8 mouse cellular contexts compared by ENCODE assay signal in the genomic region with DNA sequence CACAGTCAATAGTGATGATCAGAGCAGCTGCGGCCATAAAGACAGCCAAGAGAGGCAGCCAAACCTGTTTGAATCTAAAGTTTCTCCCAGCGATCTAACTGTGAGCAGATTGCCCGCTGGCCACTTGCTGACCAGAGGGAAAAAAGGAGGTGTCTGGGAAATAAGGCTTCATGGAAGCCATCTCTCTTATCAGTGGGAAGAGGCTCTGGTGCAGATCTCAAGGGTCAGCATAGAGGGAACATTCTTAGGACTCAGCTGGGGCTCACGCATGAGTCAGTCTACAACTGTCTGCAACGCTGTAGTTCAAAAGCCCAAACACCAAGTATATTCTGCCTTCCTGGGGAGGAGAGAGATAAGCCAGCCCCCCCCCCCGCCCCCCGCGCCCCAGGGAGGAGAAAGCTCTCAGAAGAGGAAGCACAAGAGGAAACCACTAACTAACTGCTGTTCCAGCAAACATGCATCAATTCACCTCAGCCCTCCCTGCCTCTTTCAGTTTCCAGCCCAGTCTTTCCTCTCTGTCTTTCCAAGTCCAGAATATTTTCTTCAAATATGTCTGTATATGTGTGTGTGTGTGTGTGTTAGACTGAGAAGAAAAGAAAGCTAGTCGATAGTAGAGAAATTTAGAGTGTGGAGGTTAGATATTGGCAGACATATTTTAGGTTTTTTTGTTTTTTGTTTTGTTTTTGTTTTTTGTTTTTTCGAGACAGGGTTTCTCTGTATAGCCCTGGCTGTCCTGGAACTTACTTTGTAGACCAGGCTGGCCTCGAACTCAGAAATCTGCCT. TPM values are rescaled to one million over a fixed set of nuclear protein-coding genes. Genes with fewer than 3 reads are reported as not detected.
DNase-seq lines count a peak whose midpoint lies in the region; ATAC-seq and TF ChIP-seq lines count a peak whose summit lies in the region.

No protein-coding gene starts in this region.

- TF ChIP-seq POLR2A in small intestine, adult 2 months (IDR thresholded peaks at IDR 0.05; ENCODE audit: low read depth, low read length), result no peak; the same call in 1 of the 2 replicates

- no peak for ATAC-seq in erythroblast, adult 5-6 weeks (replicated peaks; ENCODE audit: low FRiP score, poor library complexity, severe bottlenecking)
- no peak for ATAC-seq in heart, embryonic 13.5 days (ENCODE audit: extremely low read depth, insufficient number of reproducible peaks, low FRiP score, low TSS enrichment)
- no peak for ATAC-seq in limb, embryonic 11.5 days (ENCODE audit: insufficient number of reproducible peaks, low FRiP score, low TSS enrichment, low read depth)

- peak overlapping the region; percentile 95 for H3K4me2 ChIP-seq in heart, embryonic 13.5 days
- H3K4me2 ChIP-seq in limb, embryonic 11.5 days (ENCODE audit: low read depth, severe bottlenecking), result no peak overlapping the region; the same call in 1 of the 2 replicates

- WGBS in heart, embryonic 13.5 days, result 19% methylated on average over 11 of the region's 11 CpGs
- WGBS in limb, embryonic 11.5 days, result 38% methylated on average over 11 of the region's 11 CpGs
- WGBS in small intestine, adult 2 months, result 8% methylated on average over 11 of the region's 11 CpGs

- no peaks in the 10 kb centered on the region for H3K9me3 ChIP-seq in erythroblast, embryonic 14.5 days (ENCODE audit: control insufficient read depth, low read length)
- no peaks in the 10 kb centered on the region for H3K9me3 ChIP-seq in heart, embryonic 13.5 days
- H3K9me3 ChIP-seq in limb, embryonic 11.5 days (ENCODE audit: control insufficient read depth, low read length), result no peaks in the 10 kb centered on the region

- DNase-seq in CD4-positive, CD25-positive, alpha-beta regulatory T cell, adult 2 months (ENCODE audit: low read depth, low spot score), result peak; percentile 69
- DNase-seq in limb, embryonic 11.5 days (ENCODE audit: low spot score), result no peak
- DNase-seq in natural killer cell, adult 2 months (ENCODE audit: low spot score in 2 of 2), result no peak
- DNase-seq in gastrocnemius, postnatal 36 days, result no peak

- intact Hi-C loops in gastrocnemius, postnatal 36 days (cut with DNase I), result no loop called here

- H3K9ac ChIP-seq in heart, embryonic 13.5 days, result peak overlapping the region; percentile 70
- peak overlapping the region; percentile 38 for H3K9ac ChIP-seq in limb, embryonic 11.5 days (ENCODE audit: low read length)

- peak overlapping the region; percentile 46 for H3K4me3 ChIP-seq in erythroblast, embryonic 14.5 days (replicated peaks)
- peak overlapping the region; percentile 20 for H3K4me3 ChIP-seq in heart, embryonic 13.5 days
- no peak overlapping the region for H3K4me3 ChIP-seq in limb, embryonic 11.5 days (ENCODE audit: low read depth, low read length)
- H3K4me3 ChIP-seq in small intestine, adult 2 months (ENCODE audit: low read depth, low read length), result peak overlapping the region; percentile 27

- peaks cover 94% of the 10 kb centered on the region for H3K4me1 ChIP-seq in erythroblast, embryonic 14.5 days (ENCODE audit: control insufficient read depth)
- H3K4me1 ChIP-seq in heart, embryonic 13.5 days, result peaks cover 74% of the 10 kb centered on the region
- H3K4me1 ChIP-seq in limb, embryonic 11.5 days (ENCODE audit: control insufficient read depth, insufficient read depth, low read length), result peaks cover 28% of the 10 kb centered on the region
- H3K4me1 ChIP-seq in small intestine, adult 2 months (ENCODE audit: control insufficient read depth, insufficient read depth, insufficient read length, low read length), result peaks cover 32% of the 10 kb centered on the region

- H3K27ac ChIP-seq in heart, embryonic 13.5 days (replicated peaks), result peak overlapping the region; percentile 99
- H3K27ac ChIP-seq in limb, embryonic 11.5 days (replicated peaks; ENCODE audit: low read depth, low read length), result no peak overlapping the region
- peak overlapping the region; percentile 97 for H3K27ac ChIP-seq in small intestine, adult 2 months (ENCODE audit: insufficient read depth, low read depth, low read length)

- H3K36me3 ChIP-seq in erythroblast, embryonic 14.5 days (ENCODE audit: control insufficient read depth), result peaks cover 13% of the 10 kb centered on the region
- peaks cover 14% of the 10 kb centered on the region for H3K36me3 ChIP-seq in heart, embryonic 13.5 days
- peaks cover 5% of the 10 kb centered on the region for H3K36me3 ChIP-seq in limb, embryonic 11.5 days (ENCODE audit: control insufficient read depth, insufficient read depth, low read length)
- peaks cover 12% of the 10 kb centered on the region for H3K36me3 ChIP-seq in small intestine, adult 2 months (ENCODE audit: control insufficient read depth, insufficient read depth, low read length)

- no peaks in the 10 kb centered on the region for H3K27me3 ChIP-seq in erythroblast, embryonic 14.5 days (ENCODE audit: control insufficient read depth)
- H3K27me3 ChIP-seq in heart, embryonic 13.5 days (replicated peaks), result no peaks in the 10 kb centered on the region
- no peaks in the 10 kb centered on the region for H3K27me3 ChIP-seq in limb, embryonic 11.5 days (ENCODE audit: control insufficient read depth, insufficient read depth, low read length)
- H3K27me3 ChIP-seq in small intestine, adult 2 months (ENCODE audit: control insufficient read depth, insufficient read depth, low read length), result no peaks in the 10 kb centered on the region

- TF ChIP-seq CTCF in small intestine, adult 2 months (IDR thresholded peaks at IDR 0.05; ENCODE audit: extremely low read depth, insufficient read length, insufficient replicate concordance, low read depth, low read length), result no peak

RNA-seq across cellular contexts. Expression of gene Clic1, which starts 1.4 kb away (rescaled TPM):
- 5.1 and 6.0 TPM in 2 replicates for polyA plus RNA-seq in erythroblast, embryonic 14.5 days (2012)
- total RNA-seq in erythroblast, adult 5-6 weeks (2015; ENCODE audit: low replicate concordance), result 74.6 and 85.9 TPM in 2 replicates
- 66.9 and 68.8 TPM in 2 replicates for total RNA-seq in erythroblast, adult 5-6 weeks (2017; ENCODE audit: low replicate concordance)
- 351 and 389 TPM in 2 replicates for polyA plus RNA-seq in heart, embryonic 13.5 days (2015; fragmentation: Nextera tagmentation; extraction: Ambion mirVana)
- polyA plus RNA-seq in limb, embryonic 11.5 days (2014; fragmentation: Nextera tagmentation; extraction: Ambion mirVana), result 52.1 and 76.7 TPM in 2 replicates
- polyA plus RNA-seq in small intestine, adult 2 months (2012; rRNA removed), result 134 and 219 TPM in 2 replicates
- 10 to 100 TPM; 10.9 to 12.0 TPM for total RNA-seq in gastrocnemius, postnatal 36 days (2021)

RNA-seq across cellular contexts. Expression of gene Msh5, which starts 1.8 kb away (rescaled TPM):
- 0.90 and 1.3 TPM in 2 replicates for polyA plus RNA-seq in erythroblast, embryonic 14.5 days (2012)
- 0.38 and 1.5 TPM in 2 replicates for total RNA-seq in erythroblast, adult 5-6 weeks (2015; ENCODE audit: low replicate concordance)
- 5.7 and 8.8 TPM in 2 replicates for total RNA-seq in erythroblast, adult 5-6 weeks (2017; ENCODE audit: low replicate concordance)
- polyA plus RNA-seq in heart, embryonic 13.5 days (2015; fragmentation: Nextera tagmentation; extraction: Ambion mirVana), result 4.0 and 4.1 TPM in 2 replicates
- 3.5 and 3.7 TPM in 2 replicates for polyA plus RNA-seq in limb, embryonic 11.5 days (2014; fragmentation: Nextera tagmentation; extraction: Ambion mirVana)
- polyA plus RNA-seq in small intestine, adult 2 months (2012; rRNA removed), result 2.2 and 2.3 TPM in 2 replicates
- under 1 TPM; 0.20 to 0.35 TPM for total RNA-seq in gastrocnemius, postnatal 36 days (2021)

RNA-seq across cellular contexts. Expression of gene Ddah2, which starts 10.5 kb away (rescaled TPM):
- polyA plus RNA-seq in erythroblast, embryonic 14.5 days (2012), result 0.78 and 0.92 TPM in 2 replicates
- total RNA-seq in erythroblast, adult 5-6 weeks (2015; ENCODE audit: low replicate concordance), result 1.0 and 1.7 TPM in 2 replicates
- 2.2 TPM in 1 of 2 replicates, not detected in the other for total RNA-seq in erythroblast, adult 5-6 weeks (2017; ENCODE audit: low replicate concordance)
- polyA plus RNA-seq in heart, embryonic 13.5 days (2015; fragmentation: Nextera tagmentation; extraction: Ambion mirVana), result 194 and 207 TPM in 2 replicates
- polyA plus RNA-seq in limb, embryonic 11.5 days (2014; fragmentation: Nextera tagmentation; extraction: Ambion mirVana), result 553 and 582 TPM in 2 replicates
- 8.5 and 14.5 TPM in 2 replicates for polyA plus RNA-seq in small intestine, adult 2 months (2012; rRNA removed)
- 1 to 10 TPM; 8.4 to 8.9 TPM for total RNA-seq in gastrocnemius, postnatal 36 days (2021)

RNA-seq across cellular contexts. Expression of gene Ly6g6c, which starts 16.8 kb away (rescaled TPM):
- not detected in 2 replicates for polyA plus RNA-seq in erythroblast, embryonic 14.5 days (2012)
- total RNA-seq in erythroblast, adult 5-6 weeks (2015; ENCODE audit: low replicate concordance), result not detected in 2 replicates
- total RNA-seq in erythroblast, adult 5-6 weeks (2017; ENCODE audit: low replicate concordance), result not detected in 2 replicates
- not detected in 2 replicates for polyA plus RNA-seq in heart, embryonic 13.5 days (2015; fragmentation: Nextera tagmentation; extraction: Ambion mirVana)
- polyA plus RNA-seq in limb, embryonic 11.5 days (2014; fragmentation: Nextera tagmentation; extraction: Ambion mirVana), result 0.16 TPM in 1 of 2 replicates, not detected in the other
- polyA plus RNA-seq in small intestine, adult 2 months (2012; rRNA removed), result 9.3 and 9.9 TPM in 2 replicates
- total RNA-seq in gastrocnemius, postnatal 36 days (2021), result not detected

RNA-seq across cellular contexts. Expression of gene Mpig6b, which starts 17.6 kb away (rescaled TPM):
- polyA plus RNA-seq in erythroblast, embryonic 14.5 days (2012), result 0.05 TPM in 1 of 2 replicates, not detected in the other
- total RNA-seq in erythroblast, adult 5-6 weeks (2015; ENCODE audit: low replicate concordance), result 0.42 TPM in 1 of 2 replicates, not detected in the other
- not detected in 2 replicates for total RNA-seq in erythroblast, adult 5-6 weeks (2017; ENCODE audit: low replicate concordance)
- 0.92 and 1.4 TPM in 2 replicates for polyA plus RNA-seq in heart, embryonic 13.5 days (2015; fragmentation: Nextera tagmentation; extraction: Ambion mirVana)
- 0.84 and 1.2 TPM in 2 replicates for polyA plus RNA-seq in limb, embryonic 11.5 days (2014; fragmentation: Nextera tagmentation; extraction: Ambion mirVana)
- polyA plus RNA-seq in small intestine, adult 2 months (2012; rRNA removed), result 0.28 and 0.39 TPM in 2 replicates
- not detected for total RNA-seq in gastrocnemius, postnatal 36 days (2021)

Comparison
In these comparisons a context has a peak if more than half of its experiments do, and no peak if none do; other contexts are left out.
1. RNA of gene Ddah2, which starts 10.5 kb away (polyA plus RNA-seq): 553 to 582 TPM in limb, embryonic 11.5 days and 194 to 207 TPM in heart, embryonic 13.5 days; 8.5 to 14.5 TPM in small intestine, adult 2 months and 0.78 to 0.92 TPM in erythroblast, embryonic 14.5 days; every median in the first group is over 10 times any median in the second.